Mouse (Mus musculus): Measurements from ENCODE around the gene Cryz.

GRCm38 (mm10) chr3:154547549-154548426 lies 48.7 kb upstream of the Cryz start:
- TF ChIP-seq POLR2A (IDR thresholded peaks at IDR 0.05; ENCODE audit: insufficient read depth, low read length) (no peak), CTCF (IDR thresholded peaks at IDR 0.05; ENCODE audit: low read depth, low read length) (no peak), EP300 (IDR thresholded peaks at IDR 0.05; ENCODE audit: insufficient read depth, low read depth, low read length) (no peak)
